Mouse (Mus musculus): ENCODE data around the gene Serinc5.

Serinc5 gene

DNA sequence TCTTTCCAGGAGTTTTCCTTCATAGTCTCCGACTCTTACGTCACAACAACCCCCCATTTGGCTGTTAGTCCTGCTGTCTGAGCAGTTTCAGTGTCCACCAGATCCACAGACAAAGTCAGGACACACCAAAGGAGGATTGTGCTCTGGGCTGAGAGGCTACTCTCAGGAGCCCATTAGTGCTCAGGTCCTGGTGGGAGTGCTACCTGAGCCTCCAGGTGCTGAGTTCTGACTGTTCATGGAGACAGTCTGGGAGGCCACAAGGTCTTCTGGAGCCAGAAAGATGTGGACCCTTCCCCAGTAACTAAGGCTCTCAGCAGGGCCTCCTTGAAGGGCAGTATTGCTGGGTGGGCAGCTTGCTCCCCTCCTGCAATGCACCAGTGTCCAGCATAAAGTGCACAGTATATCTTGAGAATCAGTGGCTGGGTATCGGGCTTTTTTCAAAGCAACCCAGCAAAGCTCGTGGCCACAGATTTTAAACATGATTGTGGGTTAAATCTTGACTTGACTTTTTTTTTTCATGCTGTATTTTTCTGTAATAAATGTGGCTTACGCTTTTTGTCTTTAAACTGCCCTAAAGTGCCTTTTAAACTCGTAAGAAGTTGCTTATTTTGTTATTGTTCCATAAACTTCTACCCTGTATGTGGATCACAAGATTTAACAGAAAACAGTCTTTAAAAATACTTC is 25.5 kb downstream of the Serinc5 start:
- DNase-seq (ENCODE audit: low read depth, low spot score), result no peak
- 0 out of 2 replicates have a peak, but pooled peaks cover 1% of the 10 kb centered on the region for H3K36me3 ChIP-seq (ENCODE audit: control insufficient read depth, insufficient read depth, low read length, poor library complexity, severe bottlenecking)
- no peaks in the 10 kb centered on the region for H3K27me3 ChIP-seq (ENCODE audit: control insufficient read depth, insufficient read depth, low read length, poor library complexity, severe bottlenecking)

DNA sequence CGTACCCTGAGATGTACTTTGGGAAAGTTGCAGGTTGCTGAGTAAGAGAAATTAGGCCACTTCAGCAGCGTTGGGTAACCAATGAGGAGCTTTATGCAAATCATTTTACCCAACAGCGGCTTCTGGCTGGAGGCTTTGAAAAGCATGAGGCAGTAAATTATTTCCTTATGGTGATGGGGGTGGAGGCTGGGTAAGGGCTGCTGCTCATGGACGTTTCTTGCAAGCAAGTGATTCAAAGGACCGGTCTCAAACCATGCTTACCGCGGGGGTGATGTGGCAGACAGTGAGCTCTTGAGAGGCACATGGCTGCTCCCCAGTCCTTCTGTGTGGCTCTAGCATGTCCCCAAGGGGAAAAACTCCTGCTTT is 26.0 kb downstream of the Serinc5 start:
- Histone ChIP-seq H3K36me3 (ENCODE audit: control insufficient read depth, insufficient read depth, low read length, poor library complexity, severe bottlenecking) (0 out of 2 replicates have a peak, but pooled peaks cover 1% of the 10 kb centered on the region), H3K27me3 (ENCODE audit: control insufficient read depth, insufficient read depth, low read length, poor library complexity, severe bottlenecking) (no peaks in the 10 kb centered on the region)
- DNase-seq (ENCODE audit: low read depth, low spot score), result peak; percentile 67

DNA sequence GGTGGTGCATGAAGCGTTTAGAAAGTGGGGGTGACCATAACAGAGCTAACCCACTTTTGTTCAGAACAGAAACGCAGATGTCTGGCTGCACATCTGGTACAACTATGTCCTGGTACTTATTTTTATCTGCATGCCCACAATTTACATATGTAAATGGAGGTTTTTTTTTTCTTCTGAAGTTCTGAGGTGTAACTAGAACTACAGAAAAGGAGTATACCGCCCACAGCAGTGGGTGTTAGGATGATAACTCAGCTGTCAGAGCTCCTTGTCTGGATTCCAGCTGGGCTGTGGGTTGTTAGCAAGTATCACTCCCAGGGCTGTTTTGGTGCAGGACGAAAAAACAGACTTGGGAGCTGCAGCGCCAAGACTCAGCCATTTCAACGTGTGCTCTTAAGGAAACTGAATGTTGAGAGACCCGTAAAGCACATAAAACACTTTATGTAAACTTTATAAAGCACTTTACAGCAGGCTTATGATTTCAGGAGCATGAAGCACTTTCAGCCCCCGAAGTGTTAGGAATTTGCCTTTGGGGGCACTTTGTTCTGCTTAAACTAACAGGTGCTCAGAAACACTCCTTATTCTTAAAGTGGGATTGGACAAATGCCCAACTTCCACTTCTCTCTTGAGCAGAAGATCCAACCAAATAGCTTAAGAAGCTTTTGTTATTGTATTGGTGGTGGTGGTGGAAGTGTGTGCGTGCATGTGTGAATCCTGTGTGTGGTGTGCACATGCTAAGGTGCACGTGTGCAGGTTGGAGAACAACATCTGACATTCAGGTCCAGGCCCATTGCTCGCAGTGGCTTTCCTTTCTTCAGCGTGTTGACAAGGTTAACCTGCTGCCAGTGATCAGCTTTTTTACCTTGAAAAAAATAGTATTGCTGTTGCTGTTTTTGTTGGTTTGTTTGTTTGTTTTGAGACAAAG is 28.5 kb downstream of the Serinc5 start:
- Histone ChIP-seq H3K36me3 (ENCODE audit: control insufficient read depth, insufficient read depth, low read length, poor library complexity, severe bottlenecking) (no peaks in the 10 kb centered on the region), H3K27me3 (ENCODE audit: control insufficient read depth, insufficient read depth, low read length, poor library complexity, severe bottlenecking) (no peaks in the 10 kb centered on the region)
- DNase-seq (ENCODE audit: low read depth, low spot score), result peak; percentile 80

DNA sequence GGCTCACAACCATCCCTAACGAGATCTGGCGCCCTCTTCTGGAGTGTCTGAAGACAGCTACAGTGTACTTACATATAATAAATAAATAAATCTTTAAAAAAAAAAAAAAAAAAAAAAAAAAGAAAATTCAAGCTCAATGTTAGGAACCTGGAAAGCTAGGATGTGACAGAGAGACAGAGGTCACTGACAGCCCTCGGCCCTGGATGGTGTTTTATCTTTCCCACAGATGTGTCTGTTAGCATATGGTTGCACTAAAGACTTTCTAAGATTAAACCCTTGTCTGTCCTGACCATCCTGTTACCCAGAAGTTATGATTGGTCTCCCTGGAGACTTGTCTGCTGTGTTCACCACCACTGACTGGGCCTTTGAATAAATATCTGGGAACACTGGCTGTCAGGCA is 33.3 kb downstream of the Serinc5 start:
- Histone ChIP-seq H3K36me3 (ENCODE audit: control insufficient read depth, insufficient read depth, low read length, poor library complexity, severe bottlenecking) (no peaks in the 10 kb centered on the region), H3K27me3 (ENCODE audit: control insufficient read depth, insufficient read depth, low read length, poor library complexity, severe bottlenecking) (no peaks in the 10 kb centered on the region)
- no peak for DNase-seq (ENCODE audit: low read depth, low spot score)

DNA sequence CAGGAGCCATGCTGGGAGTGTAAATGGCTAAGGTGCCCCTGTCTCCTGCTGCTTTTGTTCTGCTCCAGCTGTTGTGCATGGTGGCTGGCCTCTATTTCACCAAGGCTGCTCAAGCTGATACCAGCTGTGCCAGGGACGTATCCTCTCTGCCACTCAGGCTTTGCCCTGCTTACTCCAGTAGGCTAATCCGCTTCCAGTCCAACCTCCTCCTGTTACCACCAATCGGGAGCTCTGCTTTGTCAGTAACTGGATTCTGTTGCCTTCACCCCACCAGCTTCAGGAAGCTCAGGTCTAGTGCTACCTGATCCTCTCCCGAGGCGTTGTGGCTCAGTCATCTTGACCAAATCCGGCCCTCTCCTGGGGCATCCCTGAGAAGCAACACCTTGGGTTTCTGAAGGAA is 33.9 kb downstream of the Serinc5 start:
- no peaks in the 10 kb centered on the region for H3K27me3 ChIP-seq (ENCODE audit: control insufficient read depth, insufficient read depth, low read length, poor library complexity, severe bottlenecking)
- no peak for DNase-seq (ENCODE audit: low read depth, low spot score)
- H3K36me3 ChIP-seq (ENCODE audit: control insufficient read depth, insufficient read depth, low read length, poor library complexity, severe bottlenecking), result no peaks in the 10 kb centered on the region

DNA sequence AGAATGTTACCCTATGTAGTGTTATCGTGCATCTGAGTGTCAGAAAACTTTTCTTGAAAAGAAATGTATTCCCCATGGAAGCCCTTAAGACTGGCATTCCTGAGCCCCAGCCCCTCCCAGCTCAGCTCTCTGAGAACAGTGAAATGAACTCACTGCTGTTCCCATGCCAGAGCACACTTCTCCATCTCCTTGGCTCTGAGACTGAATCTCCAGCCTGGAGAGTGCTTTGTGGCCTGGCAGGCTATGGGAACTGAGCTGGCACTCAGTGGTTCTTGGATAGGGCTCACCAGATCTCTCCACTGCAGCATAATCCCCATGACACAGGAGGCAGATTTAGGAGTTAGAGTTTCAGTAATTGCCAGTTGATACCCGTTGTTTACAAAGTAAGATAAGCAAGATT is 36.8 kb downstream of the Serinc5 start:
- DNase-seq (ENCODE audit: low read depth, low spot score), result no peak

DNA sequence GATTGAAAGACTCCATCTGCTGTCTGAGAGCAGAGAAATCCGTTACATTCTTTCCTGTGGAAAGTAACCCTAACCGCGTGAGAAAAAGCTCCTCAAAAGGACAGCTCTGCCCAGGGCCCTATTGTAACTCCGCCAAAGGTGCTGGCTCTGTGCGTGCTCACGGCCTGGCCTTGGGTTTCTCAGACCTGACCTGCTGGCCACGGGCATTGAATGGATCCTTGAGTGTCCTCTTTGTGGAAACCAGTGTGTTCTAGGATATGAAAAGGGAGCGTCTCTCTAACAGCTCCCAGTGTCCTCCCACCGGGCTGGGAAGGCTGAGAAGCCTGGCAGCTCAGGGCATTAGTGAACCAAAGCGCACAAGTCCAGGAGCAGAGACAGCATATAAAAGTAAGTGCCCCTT is 38.2 kb downstream of the Serinc5 start:
- DNase-seq (ENCODE audit: low read depth, low spot score), result no peak
- Histone ChIP-seq H3K36me3 (ENCODE audit: control insufficient read depth, insufficient read depth, low read length, poor library complexity, severe bottlenecking) (no peaks in the 10 kb centered on the region), H3K27me3 (ENCODE audit: control insufficient read depth, insufficient read depth, low read length, poor library complexity, severe bottlenecking) (no peaks in the 10 kb centered on the region)

More for the DNA sequence above, 36.8 kb downstream of the Serinc5 start:
- Histone ChIP-seq H3K27me3 (ENCODE audit: control insufficient read depth, insufficient read depth, low read length, poor library complexity, severe bottlenecking) (no peaks in the 10 kb centered on the region), H3K36me3 (ENCODE audit: control insufficient read depth, insufficient read depth, low read length, poor library complexity, severe bottlenecking) (no peaks in the 10 kb centered on the region)

DNA sequence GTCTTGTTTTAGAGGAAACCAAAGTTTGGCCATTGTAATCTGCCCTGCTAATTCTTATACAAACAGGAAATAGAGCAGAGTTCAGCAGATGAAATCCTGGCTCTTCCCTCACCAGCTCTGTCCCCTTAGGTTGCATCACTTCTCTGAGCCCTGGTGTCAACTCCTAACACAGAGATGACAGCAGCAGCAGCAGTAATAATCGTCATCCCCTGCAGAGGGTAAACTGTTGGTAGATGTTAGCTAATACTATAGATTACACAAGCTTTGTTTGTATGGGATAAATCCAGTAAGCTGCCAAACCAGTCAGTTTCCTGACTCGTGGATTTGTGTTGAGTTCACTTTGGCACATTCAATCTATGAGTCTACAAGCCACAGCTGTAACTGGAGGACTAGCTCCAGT is 40.1 kb downstream of the Serinc5 start:
- no peaks in the 10 kb centered on the region for H3K27me3 ChIP-seq (ENCODE audit: control insufficient read depth, insufficient read depth, low read length, poor library complexity, severe bottlenecking)
- no peak for DNase-seq (ENCODE audit: low read depth, low spot score)
- no peaks in the 10 kb centered on the region for H3K36me3 ChIP-seq (ENCODE audit: control insufficient read depth, insufficient read depth, low read length, poor library complexity, severe bottlenecking)

DNA sequence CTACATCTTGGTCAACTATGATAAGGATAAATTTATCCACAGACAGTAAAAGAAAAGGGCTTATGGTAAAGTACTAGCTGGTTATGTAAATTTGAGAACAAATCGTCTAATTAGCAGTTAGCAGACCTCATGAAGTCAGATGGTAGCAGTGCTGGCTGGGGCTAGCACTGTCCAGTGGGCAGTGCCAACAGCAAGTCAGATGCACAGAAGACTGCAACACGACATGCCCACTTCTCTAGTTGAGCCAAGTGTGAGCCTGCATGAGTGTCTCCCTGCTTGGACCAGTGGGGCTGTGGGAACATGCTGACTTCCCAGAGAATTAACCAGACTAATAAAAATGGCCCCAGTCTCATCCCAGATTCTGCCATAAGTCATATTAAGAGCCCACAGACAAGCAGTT is 41.6 kb downstream of the Serinc5 start:
- H3K36me3 ChIP-seq (ENCODE audit: control insufficient read depth, insufficient read depth, low read length, poor library complexity, severe bottlenecking), result no peaks in the 10 kb centered on the region
- no peak for DNase-seq (ENCODE audit: low read depth, low spot score)
- no peaks in the 10 kb centered on the region for H3K27me3 ChIP-seq (ENCODE audit: control insufficient read depth, insufficient read depth, low read length, poor library complexity, severe bottlenecking)

DNA sequence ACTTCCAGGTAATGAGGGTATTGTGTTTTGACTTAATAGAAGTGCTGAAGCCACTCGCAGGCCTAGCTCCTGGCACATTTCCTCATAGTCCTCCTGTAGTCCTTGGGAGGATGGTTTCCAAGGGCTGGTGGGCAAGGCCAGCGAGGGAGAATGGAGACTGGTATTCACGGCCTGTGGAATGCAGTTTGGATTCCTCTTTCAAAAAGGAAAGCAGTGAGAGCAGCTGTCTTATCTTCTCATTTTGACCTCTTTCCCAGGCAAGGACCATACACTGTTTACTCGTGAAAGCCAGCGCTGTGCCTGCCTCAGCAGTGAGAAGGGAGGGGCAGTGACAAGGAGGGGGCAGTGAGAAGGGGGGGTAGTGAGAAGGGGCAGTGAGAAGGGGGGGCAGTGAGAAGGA is 42.4 kb downstream of the Serinc5 start:
- Histone ChIP-seq H3K27me3 (ENCODE audit: control insufficient read depth, insufficient read depth, low read length, poor library complexity, severe bottlenecking) (no peaks in the 10 kb centered on the region), H3K36me3 (ENCODE audit: control insufficient read depth, insufficient read depth, low read length, poor library complexity, severe bottlenecking) (no peaks in the 10 kb centered on the region)
- DNase-seq (ENCODE audit: low read depth, low spot score), result no peak

DNA sequence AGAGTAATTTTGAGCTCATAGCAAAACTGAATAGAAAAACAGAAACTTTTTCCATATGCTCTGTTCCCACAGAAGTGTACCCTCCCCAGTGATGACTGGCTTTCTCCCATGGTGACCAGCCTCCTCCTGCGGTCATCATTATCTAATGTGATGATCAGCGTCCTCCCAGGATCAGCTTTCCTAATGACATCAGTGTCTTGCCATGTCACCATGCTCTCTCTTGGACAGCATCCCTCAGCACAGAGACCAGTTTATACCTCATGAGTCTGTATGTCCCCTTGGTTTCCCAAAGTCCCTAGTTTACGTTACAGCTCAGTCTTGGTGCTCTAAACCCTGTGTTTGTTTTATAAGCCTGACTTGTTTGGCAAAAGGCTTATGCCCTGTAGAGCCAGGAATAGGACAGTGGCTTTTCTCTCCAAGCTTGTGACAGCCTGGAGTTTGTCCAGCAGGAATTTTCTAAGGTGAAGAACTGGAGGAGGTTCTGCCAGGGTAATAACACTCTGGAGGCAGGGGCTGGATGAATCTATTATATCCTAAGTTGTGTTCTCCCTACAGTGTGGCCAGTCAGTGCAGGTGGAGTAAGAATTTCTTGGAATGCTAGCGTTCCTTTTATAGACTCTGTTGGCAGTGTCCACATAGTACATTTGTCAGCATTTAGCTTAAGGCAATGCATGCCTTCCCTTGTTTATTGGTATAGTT is 46.1 kb downstream of the Serinc5 start:
- Histone ChIP-seq H3K27me3 (ENCODE audit: control insufficient read depth, insufficient read depth, low read length, poor library complexity, severe bottlenecking) (no peaks in the 10 kb centered on the region), H3K36me3 (ENCODE audit: control insufficient read depth, insufficient read depth, low read length, poor library complexity, severe bottlenecking) (no peaks in the 10 kb centered on the region)
- DNase-seq (ENCODE audit: low read depth, low spot score), result no peak

DNA sequence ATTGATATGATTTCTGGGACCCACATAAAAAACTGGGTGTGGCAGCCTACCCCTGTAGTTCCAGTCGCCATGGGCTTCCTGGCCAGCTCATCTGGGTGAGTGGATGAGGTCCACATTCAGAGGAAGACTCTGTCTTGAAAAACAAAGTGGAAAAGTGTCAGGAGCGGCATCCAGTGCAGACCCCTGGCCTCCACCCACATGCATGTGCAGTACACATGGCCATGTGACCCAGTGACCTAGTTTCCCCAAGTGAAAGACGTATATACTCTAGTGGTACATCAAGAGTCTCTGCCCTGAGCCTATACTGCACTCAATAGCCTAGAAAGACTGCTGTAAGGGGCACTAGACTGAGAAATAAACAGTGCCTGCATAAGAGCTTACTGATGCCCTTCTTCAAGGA is 48.7 kb downstream of the Serinc5 start:
- Histone ChIP-seq H3K27me3 (ENCODE audit: control insufficient read depth, insufficient read depth, low read length, poor library complexity, severe bottlenecking) (no peaks in the 10 kb centered on the region), H3K36me3 (ENCODE audit: control insufficient read depth, insufficient read depth, low read length, poor library complexity, severe bottlenecking) (no peaks in the 10 kb centered on the region)
- no peak for DNase-seq (ENCODE audit: low read depth, low spot score)

DNA sequence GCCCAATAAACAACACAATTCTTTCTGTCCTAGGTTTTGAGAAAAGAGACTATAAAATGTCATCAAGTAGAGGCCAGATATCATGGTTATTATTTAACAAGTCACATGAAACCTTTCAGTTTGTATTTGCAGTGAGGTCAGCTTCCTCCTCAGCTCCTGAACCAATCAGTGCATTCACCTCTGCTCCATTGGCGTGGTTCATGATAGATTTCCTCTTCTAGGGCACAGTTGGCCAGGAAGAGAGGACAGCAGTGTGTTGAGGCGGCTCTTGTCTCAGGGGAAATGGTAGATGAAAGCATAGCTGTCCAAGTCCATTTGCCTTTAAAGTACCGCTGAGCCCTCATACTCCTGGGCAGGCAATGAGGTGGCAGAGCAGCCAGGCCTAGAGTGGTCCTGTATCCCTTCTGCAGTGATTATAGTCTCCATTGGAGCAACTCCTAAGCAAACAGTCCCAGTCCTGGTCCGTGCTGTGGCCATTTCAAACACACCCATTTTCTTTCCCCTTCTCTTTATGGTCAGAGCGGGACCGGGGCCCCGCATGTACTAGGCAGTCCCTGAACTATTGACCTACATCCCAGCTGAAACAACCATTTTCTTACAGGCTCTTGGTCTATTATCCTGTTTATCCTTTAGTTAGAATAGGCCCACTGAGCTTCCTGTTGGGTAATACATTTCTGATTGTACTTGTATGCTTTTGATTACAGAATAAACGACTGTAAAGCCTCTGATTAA is 51.8 kb downstream of the Serinc5 start:
- no peak for DNase-seq (ENCODE audit: low read depth, low spot score)

DNA sequence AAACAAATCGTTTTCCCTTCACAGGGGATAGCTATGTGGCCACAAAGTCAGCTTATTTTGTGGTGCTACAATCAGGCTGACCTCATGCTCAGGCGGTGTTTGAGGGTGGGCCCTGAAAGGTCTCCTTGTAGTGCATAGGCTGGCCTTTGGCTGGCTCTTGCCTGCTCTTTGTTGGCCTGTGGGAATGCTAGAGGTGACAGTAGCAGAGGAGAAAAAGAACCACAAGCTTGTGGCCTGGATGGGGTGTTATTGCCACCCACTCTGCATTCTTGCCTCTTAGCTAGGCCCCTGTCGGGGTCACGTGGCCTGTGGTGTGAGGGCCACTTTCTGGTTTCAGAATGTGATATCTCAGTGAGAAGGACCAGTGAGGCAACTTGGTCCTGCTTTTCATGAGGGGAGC is 54.1 kb downstream of the Serinc5 start:
- Histone ChIP-seq H3K36me3 (ENCODE audit: control insufficient read depth, insufficient read depth, low read length, poor library complexity, severe bottlenecking) (no peaks in the 10 kb centered on the region), H3K27me3 (ENCODE audit: control insufficient read depth, insufficient read depth, low read length, poor library complexity, severe bottlenecking) (no peaks in the 10 kb centered on the region)
- DNase-seq (ENCODE audit: low read depth, low spot score), result no peak

More for the DNA sequence above, 51.8 kb downstream of the Serinc5 start:
- H3K27me3 ChIP-seq (ENCODE audit: control insufficient read depth, insufficient read depth, low read length, poor library complexity, severe bottlenecking), result no peaks in the 10 kb centered on the region
- H3K36me3 ChIP-seq (ENCODE audit: control insufficient read depth, insufficient read depth, low read length, poor library complexity, severe bottlenecking), result no peaks in the 10 kb centered on the region

Measured in splenic B cell, adult 2 months (primary cell).